Mouse (Mus musculus): Measurements from ENCODE around the gene Fbxo44. TPM values are rescaled to one million over a fixed set of nuclear protein-coding genes. Genes with fewer than 3 reads are reported as not detected.
"Not testable (repeated sequence)": the region's sequence is repeated elsewhere in the genome, so short reads cannot be mapped to it uniquely, and the experiment has no call there.

Fbxo44 gene
- polyA plus RNA-seq (2016; fragmentation: Nextera tagmentation; extraction: Ambion mirVana): 19.7 and 23.6 TPM in 2 replicates

DNA sequence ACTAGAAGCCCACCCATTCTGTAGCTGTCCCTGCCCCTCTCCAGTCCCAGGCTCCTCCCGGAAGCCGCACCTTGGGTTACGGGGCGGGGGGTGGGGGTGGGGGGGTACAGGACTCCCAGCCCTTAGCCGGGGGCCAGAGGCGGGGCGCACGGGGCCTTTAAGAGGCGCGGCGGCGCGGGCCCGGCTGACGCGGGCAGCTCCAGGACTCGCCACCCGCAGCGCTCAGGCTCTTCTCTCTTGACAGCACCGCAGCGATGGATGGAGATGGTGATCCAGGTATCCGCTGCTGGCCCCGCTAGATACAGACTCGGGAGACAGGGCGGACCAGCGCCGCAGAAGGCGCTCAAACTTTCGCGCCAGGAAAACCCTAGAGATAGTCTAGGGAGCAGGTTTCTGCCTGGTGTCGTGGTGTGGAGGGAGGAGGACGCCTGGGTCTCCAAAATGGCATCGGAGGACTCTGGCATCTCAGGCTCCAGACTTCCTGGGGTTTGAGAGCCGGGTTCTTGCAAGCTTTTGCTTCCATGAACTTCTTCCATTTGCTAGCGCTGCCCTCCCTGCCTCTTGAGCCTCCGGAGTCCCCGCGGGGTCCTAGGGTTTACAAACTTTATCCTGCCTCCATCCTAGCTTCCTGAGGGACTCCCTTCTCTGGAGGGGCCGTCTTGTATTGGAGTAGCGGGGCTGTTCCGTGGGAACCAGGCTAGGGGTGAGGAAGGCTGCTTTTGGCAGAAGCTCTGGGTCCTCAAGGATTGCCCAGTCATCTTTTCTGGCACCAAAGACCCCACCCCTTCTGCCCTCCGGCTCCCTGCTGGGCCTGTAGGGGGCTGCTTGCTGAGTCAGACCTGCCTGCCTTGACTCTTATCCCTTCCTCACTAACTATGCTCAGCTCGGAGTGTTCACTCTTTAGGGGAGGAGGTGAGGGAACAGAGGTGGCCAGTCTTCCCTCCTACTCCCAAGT is at the start of gene Fbxo44, which contains the start of gene Fbxo2:
Gene Fbxo44 (minus strand): TSS at position 47 of the 955 bp plus-strand sequence.
Gene Fbxo2 (plus strand): TSS at position 186 of the 955 bp plus-strand sequence.
- WGBS: 1% methylated on average over 43 of the region's 43 CpGs
- ATAC-seq (ENCODE audit: insufficient number of reproducible peaks, insufficient read depth, low FRiP score, low TSS enrichment): peak; percentile 77
- H3K9me3 ChIP-seq: no peaks in the 10 kb centered on the region
- peak within 1 kb of the TSS; percentile 62 for H3K9ac ChIP-seq
- H3K4me1 ChIP-seq: peaks cover 21% of the 10 kb centered on the region
- H3K27ac ChIP-seq: peak within 1 kb of the TSS; percentile 46; the same call in 1 of the 2 replicates
- H3K4me2 ChIP-seq (replicated peaks): peak within 1 kb of the TSS; percentile 94
- peak within 1 kb of the TSS; percentile 60 for H3K4me3 ChIP-seq
- H3K27me3 ChIP-seq: peaks cover 62% of the 10 kb centered on the region
- H3K36me3 ChIP-seq: peaks cover 14% of the 10 kb centered on the region; the same call in 1 of the 2 replicates

DNA sequence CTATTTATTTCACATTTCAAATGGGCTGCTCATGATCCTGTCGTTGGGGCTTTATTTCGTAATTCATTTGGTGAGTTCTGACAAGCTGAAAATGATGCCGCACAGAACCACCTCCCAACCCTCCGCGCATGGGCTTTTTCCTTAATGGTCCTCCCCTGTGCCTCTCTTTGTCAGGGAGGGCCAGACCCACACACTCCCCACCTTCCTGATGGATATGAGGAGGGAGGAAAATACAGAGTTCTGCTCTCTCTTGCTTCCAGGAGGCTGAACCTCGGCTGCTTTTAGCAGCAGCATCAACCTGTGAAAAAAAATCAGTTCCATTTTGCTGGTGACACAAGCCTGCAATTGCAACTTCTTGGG is 44.6 kb upstream of the Fbxo44 start:
- no peak overlapping the region for H3K4me2 ChIP-seq (replicated peaks)
- no peak overlapping the region for H3K9ac ChIP-seq
- H3K27ac ChIP-seq: no peak overlapping the region
- WGBS: 73% methylated on average over 6 of the region's 6 CpGs
- no peaks in the 10 kb centered on the region for H3K9me3 ChIP-seq
- no peak for ATAC-seq (ENCODE audit: insufficient number of reproducible peaks, insufficient read depth, low FRiP score, low TSS enrichment)
- H3K36me3 ChIP-seq: no peaks in the 10 kb centered on the region
- H3K27me3 ChIP-seq: 0 out of 2 replicates have a peak, but pooled peaks cover 9% of the 10 kb centered on the region
- no peaks in the 10 kb centered on the region for H3K4me1 ChIP-seq
- H3K4me3 ChIP-seq: no peak overlapping the region

DNA sequence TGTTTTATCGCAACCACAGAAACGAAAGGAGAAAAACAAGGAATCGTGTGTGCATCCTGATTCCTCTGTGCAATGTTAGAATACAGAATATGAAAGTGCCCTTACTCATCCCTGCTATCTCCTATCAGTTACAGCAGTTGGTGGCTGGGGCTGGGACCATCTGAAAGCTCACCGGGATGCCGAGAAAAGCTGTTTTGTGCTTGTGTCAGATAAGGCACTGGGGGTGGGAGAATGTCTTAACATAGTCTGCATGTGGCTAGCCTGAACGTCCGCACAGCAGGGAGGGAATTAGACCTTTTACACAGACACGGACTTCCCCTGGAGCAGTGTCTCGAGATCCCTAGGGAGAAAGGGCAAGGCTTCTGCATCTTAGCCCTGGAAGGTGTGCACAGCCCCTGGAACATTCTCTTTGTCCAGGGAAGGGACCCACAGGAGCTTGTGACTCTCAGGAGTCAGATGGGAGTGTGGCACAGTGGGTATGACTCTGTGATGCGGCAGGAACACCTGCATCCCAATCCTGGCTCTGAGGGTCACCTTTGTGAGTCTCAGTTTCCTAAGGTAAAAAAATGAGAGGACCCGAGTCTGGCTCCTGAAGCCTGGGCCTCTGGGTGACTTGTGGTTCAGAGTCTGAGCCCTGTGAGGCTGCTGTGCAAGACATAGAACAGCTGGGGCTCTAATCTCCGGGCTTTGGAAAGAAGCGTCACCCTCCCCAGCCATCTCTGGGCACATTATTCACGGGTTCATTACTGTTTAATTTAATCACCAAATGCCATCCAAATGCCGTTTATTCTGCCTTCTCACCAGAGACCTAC is 44.0 kb upstream of the Fbxo44 start:
- no peak for ATAC-seq (ENCODE audit: insufficient number of reproducible peaks, insufficient read depth, low FRiP score, low TSS enrichment)
- Histone ChIP-seq H3K4me3 (no peak overlapping the region), H3K4me1 (no peaks in the 10 kb centered on the region), H3K4me2 (replicated peaks) (no peak overlapping the region), H3K9me3 (no peaks in the 10 kb centered on the region), H3K27me3 (0 out of 2 replicates have a peak, but pooled peaks cover 13% of the 10 kb centered on the region), H3K27ac (no peak overlapping the region), H3K9ac (no peak overlapping the region), H3K36me3 (no peaks in the 10 kb centered on the region)
- 63% methylated on average over 15 of the region's 15 CpGs for WGBS

DNA sequence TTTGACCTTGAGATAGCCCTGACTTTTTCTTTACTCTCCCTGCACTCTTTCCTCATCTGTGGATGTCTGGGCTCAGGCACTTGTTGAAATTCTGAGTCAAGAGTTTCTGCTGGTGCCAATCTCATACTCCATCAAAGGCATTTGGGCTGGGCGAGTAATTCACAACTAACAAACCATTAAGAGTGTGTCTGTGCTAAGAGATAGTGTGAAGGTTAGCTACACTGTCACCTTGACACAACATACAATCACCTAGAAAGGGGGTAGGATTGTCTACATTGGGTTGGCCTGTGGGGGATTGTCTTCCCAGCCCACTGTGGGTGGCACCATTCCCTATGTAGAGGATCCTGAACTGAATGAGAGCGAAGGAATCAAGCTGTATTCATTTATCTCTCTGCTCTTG is 43.3 kb upstream of the Fbxo44 start:
- Histone ChIP-seq H3K27me3 (0 out of 2 replicates have a peak, but pooled peaks cover 19% of the 10 kb centered on the region), H3K4me3 (no peak overlapping the region), H3K9me3 (no peaks in the 10 kb centered on the region), H3K36me3 (no peaks in the 10 kb centered on the region), H3K4me2 (replicated peaks) (no peak overlapping the region), H3K27ac (no peak overlapping the region), H3K9ac (no peak overlapping the region), H3K4me1 (no peaks in the 10 kb centered on the region)
- ATAC-seq (ENCODE audit: insufficient number of reproducible peaks, insufficient read depth, low FRiP score, low TSS enrichment): no peak
- WGBS: 84% methylated on average over 2 of the region's 2 CpGs

DNA sequence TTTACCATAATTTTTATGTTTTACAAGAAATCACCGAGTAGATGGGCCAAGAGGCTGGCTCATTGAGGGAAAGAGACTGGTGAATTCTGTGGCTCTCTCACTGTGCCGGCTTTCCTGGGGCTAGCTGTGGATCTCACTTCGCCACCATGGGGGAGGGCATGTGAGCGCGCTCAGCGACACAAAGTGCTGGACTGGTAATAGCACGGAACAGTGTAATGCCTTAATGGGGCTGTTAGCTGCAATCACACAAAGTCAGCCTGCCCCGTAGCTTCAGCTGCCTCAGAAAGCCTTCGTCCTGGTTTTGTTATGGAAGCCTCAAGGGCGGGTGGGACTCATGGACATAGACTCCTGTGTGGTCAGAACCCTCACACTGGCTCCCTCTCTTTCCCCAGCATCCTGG is 38.4 kb upstream of the Fbxo44 start:
- Histone ChIP-seq H3K36me3 (no peaks in the 10 kb centered on the region), H3K27ac (no peak overlapping the region), H3K4me2 (replicated peaks) (no peak overlapping the region), H3K4me1 (no peaks in the 10 kb centered on the region), H3K9ac (no peak overlapping the region), H3K27me3 (peaks cover 22% of the 10 kb centered on the region), H3K4me3 (no peak overlapping the region), H3K9me3 (no peaks in the 10 kb centered on the region)
- no peak for ATAC-seq (ENCODE audit: insufficient number of reproducible peaks, insufficient read depth, low FRiP score, low TSS enrichment)
- WGBS: 33% methylated on average over 10 of the region's 10 CpGs

DNA sequence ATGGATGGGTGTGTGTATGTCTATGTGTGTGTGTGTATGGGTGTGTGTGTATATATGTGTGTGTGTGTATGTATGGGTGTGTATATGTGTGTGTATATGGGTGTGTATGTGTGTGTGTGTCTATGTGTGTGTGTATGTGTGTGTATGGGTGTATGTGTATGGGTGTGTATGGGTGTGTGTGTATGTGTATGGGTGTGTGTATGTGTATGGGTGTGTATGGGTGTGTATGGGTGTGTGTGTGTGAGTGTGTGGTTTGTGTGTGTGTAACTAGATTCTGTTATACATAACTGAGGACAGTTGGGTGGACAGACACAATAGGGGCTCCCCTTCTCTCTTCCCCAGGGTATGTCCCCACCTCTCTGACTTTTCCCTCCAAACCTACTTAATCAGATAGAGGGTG is 34.1 kb upstream of the Fbxo44 start:
- peaks cover 17% of the 10 kb centered on the region for H3K27me3 ChIP-seq
- H3K9me3 ChIP-seq: no peaks in the 10 kb centered on the region
- H3K36me3 ChIP-seq: no peaks in the 10 kb centered on the region
- no peak overlapping the region for H3K27ac ChIP-seq
- no peak overlapping the region for H3K4me3 ChIP-seq
- no peaks in the 10 kb centered on the region for H3K4me1 ChIP-seq
- no peak overlapping the region for H3K4me2 ChIP-seq (replicated peaks)
- no peak overlapping the region for H3K9ac ChIP-seq
- 0 out of 2 replicates have a peak, but pooled peaks have one; percentile 29 for ATAC-seq (ENCODE audit: insufficient number of reproducible peaks, insufficient read depth, low FRiP score, low TSS enrichment)

DNA sequence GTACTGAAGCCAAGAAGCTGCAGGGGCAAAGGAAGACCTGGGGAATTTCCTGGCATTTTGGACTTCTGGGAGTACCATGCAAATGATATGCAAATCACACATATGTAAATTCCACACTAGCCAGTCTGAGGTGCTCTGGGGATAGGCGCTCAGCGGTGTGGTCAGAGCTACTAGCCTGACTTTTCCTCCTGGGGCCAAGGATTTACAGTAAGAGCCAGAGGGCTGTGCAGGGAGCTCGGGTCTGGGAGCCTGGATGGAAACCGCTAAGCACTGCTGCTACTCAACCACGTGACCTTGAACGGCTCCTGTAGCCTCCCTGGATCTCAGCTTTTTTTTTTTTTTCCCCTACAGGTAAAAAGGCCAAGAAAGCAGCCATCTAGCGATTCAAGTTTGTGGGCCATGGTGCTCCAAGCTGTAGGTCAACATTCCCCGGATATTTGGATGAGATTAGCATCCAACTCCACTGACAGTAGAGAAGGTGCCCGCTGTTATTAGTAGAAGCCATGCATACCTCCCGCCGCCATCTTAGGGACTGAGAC is 32.5 kb upstream of the Fbxo44 start:
- ATAC-seq (ENCODE audit: insufficient number of reproducible peaks, insufficient read depth, low FRiP score, low TSS enrichment): no peak
- Histone ChIP-seq H3K4me3 (no peak overlapping the region), H3K36me3 (no peaks in the 10 kb centered on the region), H3K27ac (no peak overlapping the region), H3K27me3 (peaks cover 10% of the 10 kb centered on the region; the same call in 1 of the 2 replicates), H3K4me1 (no peaks in the 10 kb centered on the region), H3K9ac (no peak overlapping the region), H3K9me3 (no peaks in the 10 kb centered on the region), H3K4me2 (replicated peaks) (no peak overlapping the region)
- WGBS: 32% methylated on average over 11 of the region's 11 CpGs

DNA sequence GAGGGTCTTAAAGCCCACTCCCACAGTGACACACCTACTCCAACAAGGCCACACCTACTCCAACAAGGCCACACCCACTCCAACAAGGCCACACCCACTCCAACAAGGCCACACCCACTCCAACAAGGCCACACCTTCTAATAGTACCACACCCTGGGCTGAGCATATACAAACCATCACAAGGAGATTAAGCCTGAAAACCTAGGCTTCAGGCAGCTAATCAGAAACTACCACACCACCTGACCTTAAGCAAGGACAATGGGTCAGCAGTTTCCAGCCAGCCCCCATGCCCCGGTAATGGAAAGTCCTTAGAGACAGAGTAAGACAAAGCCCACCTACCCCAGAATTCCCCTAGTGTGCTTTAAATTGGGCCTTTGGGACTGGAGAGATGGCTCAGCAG is 28.5 kb upstream of the Fbxo44 start:
- not testable (repeated sequence) for H3K4me1 ChIP-seq; H3K36me3 ChIP-seq; H3K4me2 ChIP-seq (replicated peaks); H3K27me3 ChIP-seq; H3K9ac ChIP-seq; ATAC-seq (ENCODE audit: insufficient number of reproducible peaks, insufficient read depth, low FRiP score, low TSS enrichment); H3K9me3 ChIP-seq; H3K4me3 ChIP-seq; H3K27ac ChIP-seq
- 91% methylated on average over 1 of the region's 1 CpGs for WGBS

DNA sequence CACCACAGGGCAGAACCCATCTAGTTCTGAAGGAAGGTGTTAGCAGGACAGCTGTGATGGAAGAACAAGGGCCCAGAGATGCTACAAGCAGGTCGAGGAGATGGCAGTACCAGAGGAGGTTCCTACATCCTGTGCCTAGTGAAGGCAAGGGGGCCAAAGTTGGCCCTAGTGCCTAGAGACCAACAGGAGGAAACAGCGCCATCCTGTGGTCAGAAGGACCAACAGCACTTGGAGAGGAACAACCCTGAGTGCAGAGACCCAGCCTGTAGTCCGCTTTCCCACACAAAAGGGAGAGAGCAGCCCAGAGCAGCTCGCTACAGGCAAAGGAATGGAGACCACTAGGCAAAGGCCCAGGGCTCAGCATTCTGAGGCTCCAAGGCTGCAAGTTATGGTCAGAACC is 25.5 kb upstream of the Fbxo44 start:
- ATAC-seq (ENCODE audit: insufficient number of reproducible peaks, insufficient read depth, low FRiP score, low TSS enrichment): no peak
- 73% methylated on average over 4 of the region's 4 CpGs for WGBS
- H3K4me2 ChIP-seq (replicated peaks): no peak overlapping the region
- H3K4me3 ChIP-seq: no peak overlapping the region
- H3K9me3 ChIP-seq: no peaks in the 10 kb centered on the region
- H3K9ac ChIP-seq: no peak overlapping the region
- H3K36me3 ChIP-seq: no peaks in the 10 kb centered on the region
- peaks cover 4% of the 10 kb centered on the region; the same call in 1 of the 2 replicates for H3K4me1 ChIP-seq
- peaks cover 13% of the 10 kb centered on the region for H3K27me3 ChIP-seq
- H3K27ac ChIP-seq: no peak overlapping the region

DNA sequence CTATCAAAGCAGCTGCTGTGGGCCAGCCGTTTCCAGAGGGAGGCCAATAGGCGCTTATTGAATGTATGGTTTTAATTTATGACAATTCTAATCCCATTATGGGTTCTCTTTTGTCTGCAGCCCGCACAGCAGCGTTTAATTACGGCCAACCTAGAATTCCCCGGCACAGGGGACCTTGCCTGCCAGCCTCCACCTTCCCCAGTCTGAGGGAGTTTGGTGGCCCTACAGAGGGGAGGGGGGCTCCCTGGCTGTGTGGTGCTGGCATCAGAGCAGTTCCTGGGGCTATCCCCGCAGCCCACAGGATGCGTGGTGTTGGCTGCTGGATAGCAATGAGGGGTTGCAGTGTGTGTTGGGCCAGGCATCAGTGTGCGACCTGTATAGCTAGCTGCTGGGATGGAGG is 24.3 kb upstream of the Fbxo44 start:
- Histone ChIP-seq H3K27me3 (peaks cover 17% of the 10 kb centered on the region), H3K4me1 (peaks cover 4% of the 10 kb centered on the region; the same call in 1 of the 2 replicates), H3K27ac (no peak overlapping the region), H3K9ac (no peak overlapping the region), H3K4me2 (replicated peaks) (no peak overlapping the region), H3K9me3 (no peaks in the 10 kb centered on the region), H3K36me3 (no peaks in the 10 kb centered on the region), H3K4me3 (no peak overlapping the region)
- 24% methylated on average over 9 of the region's 9 CpGs for WGBS
- peak; percentile 48; the same call in 1 of the 2 replicates for ATAC-seq (ENCODE audit: insufficient number of reproducible peaks, insufficient read depth, low FRiP score, low TSS enrichment)

DNA sequence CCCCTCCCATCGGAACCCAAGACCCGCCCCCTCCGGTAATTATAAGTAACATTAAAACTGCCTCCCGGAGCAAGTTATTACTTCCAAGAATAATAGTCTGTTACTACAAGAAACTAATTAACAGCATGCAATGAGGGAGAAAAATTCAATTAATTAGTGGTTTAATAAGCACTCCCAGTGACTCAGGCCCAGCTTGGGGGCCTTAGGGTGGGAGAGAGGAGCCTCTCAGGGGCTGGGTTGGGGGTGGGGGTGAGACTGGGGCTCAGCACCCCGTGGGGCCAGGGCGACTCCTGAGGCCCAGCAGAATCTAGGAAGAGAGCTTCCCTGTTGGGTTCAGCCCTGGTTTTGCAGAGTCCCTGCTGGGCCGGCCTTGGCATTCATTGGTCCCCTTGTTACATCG is 22.1 kb upstream of the Fbxo44 start:
- no peak for ATAC-seq (ENCODE audit: insufficient number of reproducible peaks, insufficient read depth, low FRiP score, low TSS enrichment)
- Histone ChIP-seq H3K36me3 (no peaks in the 10 kb centered on the region), H3K27me3 (peaks cover 30% of the 10 kb centered on the region), H3K27ac (no peak overlapping the region), H3K9ac (no peak overlapping the region), H3K4me3 (no peak overlapping the region), H3K4me2 (replicated peaks) (no peak overlapping the region), H3K4me1 (peaks cover 4% of the 10 kb centered on the region; the same call in 1 of the 2 replicates), H3K9me3 (no peaks in the 10 kb centered on the region)
- 30% methylated on average over 8 of the region's 8 CpGs for WGBS

All from embryonic facial prominence, embryonic 12.5 days (tissue).